Mouse (Mus musculus): ENCODE results near the gene Ccdc38. TPM values are rescaled to one million over a fixed set of nuclear protein-coding genes. Genes with fewer than 3 reads are reported as not detected.
A peak's percentile ranks its signal among the peaks of the same experiment; 100 is the strongest.

The Ccdc38 gene
- polyA plus RNA-seq, 1 experiment, result 0.03 TPM

DNA sequence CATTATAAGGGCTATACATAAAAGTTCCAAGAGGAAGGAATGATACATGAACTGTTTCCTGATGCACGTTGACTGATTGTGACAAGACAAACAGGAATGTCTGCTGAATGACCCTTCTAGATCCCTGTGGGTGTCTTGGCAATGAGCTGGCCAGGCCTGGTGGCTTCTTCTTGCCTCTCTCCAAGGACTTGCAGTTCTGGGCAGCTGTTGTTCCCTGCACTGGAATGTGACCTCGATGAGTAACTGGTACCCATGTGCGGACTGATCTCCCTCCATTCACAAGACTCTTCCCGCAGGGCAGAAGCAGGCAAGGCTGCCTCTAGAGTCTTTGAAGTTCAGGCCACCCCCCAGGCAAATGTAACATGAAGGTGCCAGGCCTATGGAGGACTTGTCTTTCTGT lies 55.4 kb downstream of the Ccdc38 start:
- 55% methylated on average over 4 of the region's 4 CpGs for WGBS
- Histone ChIP-seq H3K4me1 (ENCODE audit: control insufficient read depth, insufficient read depth, low read length) (no peaks in the 10 kb centered on the region), H3K27ac (ENCODE audit: insufficient read depth, low read length) (no peak overlapping the region), H3K4me3 (replicated peaks; ENCODE audit: insufficient read depth, low read depth, low read length) (no peak overlapping the region), H3K27me3 (ENCODE audit: control insufficient read depth, insufficient read depth, low read length) (no peaks in the 10 kb centered on the region)
- no peak for DNase-seq
- TF ChIP-seq CTCF (IDR thresholded peaks at IDR 0.05; ENCODE audit: borderline replicate concordance, insufficient read depth, low read depth, low read length) (no peak), POLR2A (IDR thresholded peaks at IDR 0.05; ENCODE audit: borderline replicate concordance, insufficient read depth, low read length) (no peak)

DNA sequence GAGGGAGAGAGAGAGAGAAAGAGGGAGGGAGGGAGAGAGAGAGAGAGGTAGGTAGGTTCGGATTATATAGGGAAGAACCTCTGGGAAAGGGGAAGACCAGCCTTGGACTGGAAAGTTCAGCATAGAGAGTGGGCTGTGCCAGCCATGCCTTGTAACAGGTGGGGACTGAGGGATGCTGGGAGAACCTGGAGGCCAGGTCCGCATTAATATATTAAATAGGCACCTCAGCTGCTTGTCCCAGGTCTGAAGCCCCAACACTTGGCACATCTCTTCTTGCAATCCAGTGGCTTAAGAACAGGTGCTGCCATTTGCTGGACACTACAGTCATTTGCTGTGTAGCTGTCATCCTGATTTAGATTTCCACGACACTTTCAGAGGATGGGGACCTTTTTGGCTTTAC lies 56.2 kb downstream of the Ccdc38 start:
- H3K27me3 ChIP-seq (ENCODE audit: control insufficient read depth, insufficient read depth, low read length), result no peaks in the 10 kb centered on the region
- H3K27ac ChIP-seq (ENCODE audit: insufficient read depth, low read length), result no peak overlapping the region
- 84% methylated on average over 3 of the region's 3 CpGs for WGBS
- no peak for DNase-seq
- H3K4me3 ChIP-seq (replicated peaks; ENCODE audit: insufficient read depth, low read depth, low read length), result no peak overlapping the region
- TF ChIP-seq POLR2A (IDR thresholded peaks at IDR 0.05; ENCODE audit: borderline replicate concordance, insufficient read depth, low read length) (no peak), CTCF (IDR thresholded peaks at IDR 0.05; ENCODE audit: borderline replicate concordance, insufficient read depth, low read depth, low read length) (no peak)
- H3K4me1 ChIP-seq (ENCODE audit: control insufficient read depth, insufficient read depth, low read length), result no peaks in the 10 kb centered on the region

DNA sequence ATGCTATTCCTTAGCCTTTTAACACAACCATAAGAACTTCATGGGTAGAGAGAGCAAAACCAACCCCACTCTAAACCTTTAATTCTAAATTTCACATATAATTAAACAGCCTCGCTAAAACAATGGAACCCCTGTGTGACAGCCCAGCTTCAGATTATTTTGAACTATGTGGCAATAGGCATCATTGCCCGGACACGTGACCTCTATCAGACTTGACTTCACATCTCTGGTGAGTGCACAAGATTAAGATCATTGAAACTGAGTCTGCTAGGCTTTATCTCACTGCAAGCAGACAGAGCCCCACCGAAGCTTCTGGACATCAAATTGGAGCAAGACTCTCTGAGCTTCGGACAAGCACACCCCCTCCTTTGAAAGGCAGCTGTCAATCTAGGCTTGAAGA lies 61.9 kb downstream of the Ccdc38 start:
- WGBS, result 46% methylated on average over 5 of the region's 5 CpGs
- no peak for DNase-seq
- Histone ChIP-seq H3K4me3 (replicated peaks; ENCODE audit: insufficient read depth, low read depth, low read length) (no peak overlapping the region), H3K27ac (ENCODE audit: insufficient read depth, low read length) (no peak overlapping the region), H3K4me1 (ENCODE audit: control insufficient read depth, insufficient read depth, low read length) (peaks cover 4% of the 10 kb centered on the region; the same call in 1 of the 2 replicates), H3K27me3 (ENCODE audit: control insufficient read depth, insufficient read depth, low read length) (no peaks in the 10 kb centered on the region)
- TF ChIP-seq CTCF (IDR thresholded peaks at IDR 0.05; ENCODE audit: borderline replicate concordance, insufficient read depth, low read depth, low read length) (no peak), POLR2A (IDR thresholded peaks at IDR 0.05; ENCODE audit: borderline replicate concordance, insufficient read depth, low read length) (no peak)

DNA sequence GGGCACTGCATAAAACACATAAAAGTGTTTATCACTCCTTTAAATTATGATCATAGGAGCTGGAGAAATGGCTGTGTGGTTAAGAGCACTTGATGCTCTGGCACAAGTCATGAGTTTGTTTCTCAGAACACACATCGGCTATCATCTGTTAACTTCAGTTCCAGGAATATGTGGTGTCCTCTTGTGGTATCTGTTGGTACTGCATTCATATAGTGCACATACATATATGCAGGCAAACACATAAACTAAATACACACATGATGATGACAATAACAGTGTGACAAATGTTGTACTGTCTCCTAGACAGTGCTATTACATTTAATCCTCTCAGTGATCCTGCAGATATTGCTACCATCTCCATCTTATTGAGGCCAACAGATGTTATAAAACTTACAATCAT lies 62.8 kb downstream of the Ccdc38 start:
- TF ChIP-seq CTCF (IDR thresholded peaks at IDR 0.05; ENCODE audit: borderline replicate concordance, insufficient read depth, low read depth, low read length) (no peak), POLR2A (IDR thresholded peaks at IDR 0.05; ENCODE audit: borderline replicate concordance, insufficient read depth, low read length) (no peak)
- H3K4me3 ChIP-seq (replicated peaks; ENCODE audit: insufficient read depth, low read depth, low read length), result no peak overlapping the region
- no peak for DNase-seq
- H3K4me1 ChIP-seq (ENCODE audit: control insufficient read depth, insufficient read depth, low read length), result peaks cover 4% of the 10 kb centered on the region; the same call in 1 of the 2 replicates
- H3K27ac ChIP-seq (ENCODE audit: insufficient read depth, low read length), result no peak overlapping the region
- no peaks in the 10 kb centered on the region for H3K27me3 ChIP-seq (ENCODE audit: control insufficient read depth, insufficient read depth, low read length)
- 96% methylated on average over 1 of the region's 1 CpGs for WGBS

DNA sequence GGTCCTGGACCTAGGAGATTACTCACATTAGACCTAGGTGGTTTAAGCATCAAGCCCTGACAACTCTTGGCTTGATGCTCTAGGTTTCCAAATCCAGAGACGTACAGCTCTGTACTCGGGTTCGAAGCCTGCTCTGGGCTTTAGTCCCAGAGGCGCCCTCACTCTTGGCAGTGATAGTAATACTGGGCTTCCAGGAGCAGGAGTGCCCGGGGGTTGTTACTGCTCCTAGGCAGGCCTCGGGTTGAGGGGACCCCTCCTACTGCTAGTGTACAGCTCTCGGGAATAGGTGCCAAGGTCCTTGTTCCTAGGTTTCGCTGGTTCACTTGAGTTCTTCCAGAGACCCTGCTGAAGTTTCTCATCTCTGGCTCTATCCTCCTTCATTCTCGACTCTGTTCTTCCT lies 65.9 kb downstream of the Ccdc38 start:
- H3K27me3 ChIP-seq (ENCODE audit: control insufficient read depth, insufficient read depth, low read length), result no peaks in the 10 kb centered on the region
- TF ChIP-seq CTCF (IDR thresholded peaks at IDR 0.05; ENCODE audit: borderline replicate concordance, insufficient read depth, low read depth, low read length) (no peak), POLR2A (IDR thresholded peaks at IDR 0.05; ENCODE audit: borderline replicate concordance, insufficient read depth, low read length) (no peak)
- no peak overlapping the region for H3K27ac ChIP-seq (ENCODE audit: insufficient read depth, low read length)
- no peak overlapping the region for H3K4me3 ChIP-seq (replicated peaks; ENCODE audit: insufficient read depth, low read depth, low read length)
- 70% methylated on average over 9 of the region's 9 CpGs for WGBS
- H3K4me1 ChIP-seq (ENCODE audit: control insufficient read depth, insufficient read depth, low read length), result peaks cover 4% of the 10 kb centered on the region; the same call in 1 of the 2 replicates
- DNase-seq, result no peak

DNA sequence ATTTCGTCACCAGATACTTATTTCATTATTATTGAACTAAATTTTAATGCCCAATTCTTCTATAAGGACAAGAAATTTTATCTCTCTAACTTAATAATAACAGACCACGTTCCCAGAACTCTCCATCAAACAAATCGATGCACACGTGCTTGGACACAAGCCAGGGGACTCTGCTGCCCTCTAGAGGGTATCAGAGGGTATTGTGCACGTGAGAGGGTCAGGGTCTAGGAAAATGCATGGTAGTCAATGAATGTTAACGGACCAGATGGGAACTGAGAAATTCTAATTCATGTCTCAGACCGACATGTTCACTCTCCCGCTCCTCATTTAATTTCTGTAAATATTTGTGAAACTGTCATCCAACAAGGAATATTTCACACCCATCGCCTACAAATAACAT lies 67.6 kb downstream of the Ccdc38 start:
- no peak for DNase-seq
- TF ChIP-seq CTCF (IDR thresholded peaks at IDR 0.05; ENCODE audit: borderline replicate concordance, insufficient read depth, low read depth, low read length) (peak; percentile 49; the same call in 1 of the 2 replicates), POLR2A (IDR thresholded peaks at IDR 0.05; ENCODE audit: borderline replicate concordance, insufficient read depth, low read length) (no peak)
- H3K4me3 ChIP-seq (replicated peaks; ENCODE audit: insufficient read depth, low read depth, low read length), result no peak overlapping the region
- 52% methylated on average over 9 of the region's 9 CpGs for WGBS
- H3K4me1 ChIP-seq (ENCODE audit: control insufficient read depth, insufficient read depth, low read length), result peaks cover 4% of the 10 kb centered on the region; the same call in 1 of the 2 replicates
- no peaks in the 10 kb centered on the region for H3K27me3 ChIP-seq (ENCODE audit: control insufficient read depth, insufficient read depth, low read length)
- H3K27ac ChIP-seq (ENCODE audit: insufficient read depth, low read length), result no peak overlapping the region

DNA sequence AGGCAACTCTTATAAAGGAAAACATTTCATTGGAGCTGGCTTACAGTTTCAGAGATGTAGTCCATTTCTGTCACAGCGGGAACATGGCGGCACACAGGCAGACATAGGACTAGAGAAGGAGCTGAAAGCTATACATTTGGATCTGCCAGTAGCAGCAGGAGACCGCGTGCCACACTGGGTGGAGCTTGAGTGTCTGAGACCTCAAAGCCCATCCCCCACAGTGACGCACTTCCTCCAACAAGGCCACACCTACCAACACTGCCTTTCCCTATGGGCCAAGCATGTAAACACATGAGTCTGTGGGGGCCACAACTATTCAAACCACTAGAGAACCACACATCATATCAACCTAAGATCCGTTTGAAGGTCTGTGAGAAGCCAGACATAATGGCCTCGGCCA lies 68.8 kb downstream of the Ccdc38 start:
- H3K27me3 ChIP-seq (ENCODE audit: control insufficient read depth, insufficient read depth, low read length), result no peaks in the 10 kb centered on the region
- DNase-seq, result no peak
- H3K4me1 ChIP-seq (ENCODE audit: control insufficient read depth, insufficient read depth, low read length), result peaks cover 4% of the 10 kb centered on the region; the same call in 1 of the 2 replicates
- H3K4me3 ChIP-seq (replicated peaks; ENCODE audit: insufficient read depth, low read depth, low read length), result no peak overlapping the region
- H3K27ac ChIP-seq (ENCODE audit: insufficient read depth, low read length), result no peak overlapping the region
- 95% methylated on average over 7 of the region's 7 CpGs for WGBS
- no peak for TF ChIP-seq POLR2A (IDR thresholded peaks at IDR 0.05; ENCODE audit: borderline replicate concordance, insufficient read depth, low read length)
- no peak for TF ChIP-seq CTCF (IDR thresholded peaks at IDR 0.05; ENCODE audit: borderline replicate concordance, insufficient read depth, low read depth, low read length)

DNA sequence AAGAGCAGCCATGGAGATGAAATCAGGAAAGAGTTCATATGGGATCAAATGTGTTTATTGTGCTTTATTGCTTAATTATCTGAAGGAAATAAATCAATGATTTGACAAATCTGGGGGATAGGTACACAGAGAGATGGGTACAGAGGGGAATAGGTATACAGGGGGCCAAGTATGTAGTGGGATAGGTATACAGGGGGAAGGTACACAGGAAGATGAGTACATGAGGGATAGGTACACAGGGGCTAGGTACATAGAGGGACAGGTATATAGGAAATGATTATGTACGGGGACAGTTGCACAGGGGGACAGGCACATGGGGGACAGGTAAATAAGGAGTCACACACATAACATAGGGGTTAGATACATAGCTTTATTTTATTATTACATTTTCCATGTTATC lies 70.5 kb downstream of the Ccdc38 start:
- H3K4me1 ChIP-seq (ENCODE audit: control insufficient read depth, insufficient read depth, low read length), result no peaks in the 10 kb centered on the region
- 100% methylated on average over 1 of the region's 1 CpGs for WGBS
- H3K27ac ChIP-seq (ENCODE audit: insufficient read depth, low read length), result no peak overlapping the region
- DNase-seq, result no peak
- H3K27me3 ChIP-seq (ENCODE audit: control insufficient read depth, insufficient read depth, low read length), result no peaks in the 10 kb centered on the region
- H3K4me3 ChIP-seq (replicated peaks; ENCODE audit: insufficient read depth, low read depth, low read length), result no peak overlapping the region
- TF ChIP-seq CTCF (IDR thresholded peaks at IDR 0.05; ENCODE audit: borderline replicate concordance, insufficient read depth, low read depth, low read length), result no peak
- TF ChIP-seq POLR2A (IDR thresholded peaks at IDR 0.05; ENCODE audit: borderline replicate concordance, insufficient read depth, low read length), result no peak
